Mouse (Mus musculus) retina, embryonic 14.5 days (tissue): ENCODE measurements around the gene Comt.

ENCODE experiments used
- DNase-seq: peaks from one replicate; pipeline ENCODE4 v3.0.0-alpha.2; 2015; ENCODE audit warnings: low spot score

Comt gene

GRCm38 (mm10) chr16:18357977-18358376 is 68.7 kb downstream of the Comt start:
- DNase-seq = no peak

GRCm38 (mm10) chr16:18356961-18357360 is 69.7 kb downstream of the Comt start:
- no peak for DNase-seq
